Mouse (Mus musculus): Measurements from ENCODE around the gene Usp40. TPM values are rescaled to one million over a fixed set of nuclear protein-coding genes. Genes with fewer than 3 reads are reported as not detected.
"Not testable (repeated sequence)": the region's sequence is repeated elsewhere in the genome, so short reads cannot be mapped to it uniquely, and the experiment has no call there.

Usp40 gene
- polyA plus RNA-seq (2015; fragmentation: Nextera tagmentation; extraction: Ambion mirVana) = 52.3 and 54.0 TPM in 2 replicates

GRCm38 (mm10) chr1:88008211-88008697 lies at the start of gene Usp40:
Usp40 (minus strand) TSS chr1:88008551.
- H3K36me3 ChIP-seq = peaks cover 22% of the 10 kb centered on the region

DNA sequence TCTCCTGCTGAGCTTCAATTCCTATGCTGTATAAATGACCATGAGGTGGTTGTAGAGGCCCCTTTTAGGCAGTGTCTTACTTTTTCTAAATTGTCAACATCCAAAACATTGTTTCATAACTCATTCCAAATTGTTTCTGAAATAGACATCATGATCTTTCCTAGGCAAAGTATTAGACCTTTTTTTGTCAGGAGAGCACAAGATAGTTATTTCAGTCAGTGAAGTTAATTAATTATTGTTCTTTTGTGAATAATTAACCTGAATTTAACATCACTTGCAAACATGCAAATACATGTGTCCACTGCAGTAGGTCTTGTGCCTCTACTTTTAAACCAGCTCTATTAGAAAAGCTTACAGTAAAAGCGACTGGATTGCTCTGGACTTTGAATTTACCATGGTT lies 46.7 kb upstream of the Usp40 start, which contains the start of gene Ugt1a10:
Ugt1a10 (plus strand) TSS at position 301 of the 400 bp plus-strand sequence.
- no peak for ATAC-seq (ENCODE audit: insufficient number of reproducible peaks, insufficient read depth, low FRiP score, low TSS enrichment, low read depth)
- H3K27ac ChIP-seq = no peak within 1 kb of the TSS
- H3K4me1 ChIP-seq = no peaks in the 10 kb centered on the region
- no peaks in the 10 kb centered on the region for H3K36me3 ChIP-seq
- no peaks in the 10 kb centered on the region for H3K27me3 ChIP-seq
- no peak within 1 kb of the TSS for H3K4me3 ChIP-seq
- no peaks in the 10 kb centered on the region for H3K9me3 ChIP-seq
- no peak within 1 kb of the TSS for H3K9ac ChIP-seq
- H3K4me2 ChIP-seq = no peak within 1 kb of the TSS
- 80% methylated on average over 1 of the region's 1 CpGs for WGBS

More at GRCm38 (mm10) chr1:88008211-88008697, at the start of gene Usp40:
- Histone ChIP-seq H3K9ac (peak within 1 kb of the TSS; percentile 95), H3K27ac (peak within 1 kb of the TSS; percentile 95), H3K4me3 (peak within 1 kb of the TSS; percentile 69), H3K4me2 (peak within 1 kb of the TSS; percentile 66), H3K27me3 (no peaks in the 10 kb centered on the region), H3K4me1 (peaks cover 20% of the 10 kb centered on the region), H3K9me3 (no peaks in the 10 kb centered on the region)
- ATAC-seq (ENCODE audit: insufficient number of reproducible peaks, insufficient read depth, low FRiP score, low TSS enrichment, low read depth) = peak; percentile 87
- under 1% methylated on average over 45 of the region's 45 CpGs for WGBS

GRCm38 (mm10) chr1:88047408-88047807 lies 39.1 kb upstream of the Usp40 start:
- WGBS = 87% methylated on average over 2 of the region's 2 CpGs
- ATAC-seq (ENCODE audit: insufficient number of reproducible peaks, insufficient read depth, low FRiP score, low TSS enrichment, low read depth) = not testable (repeated sequence)

DNA sequence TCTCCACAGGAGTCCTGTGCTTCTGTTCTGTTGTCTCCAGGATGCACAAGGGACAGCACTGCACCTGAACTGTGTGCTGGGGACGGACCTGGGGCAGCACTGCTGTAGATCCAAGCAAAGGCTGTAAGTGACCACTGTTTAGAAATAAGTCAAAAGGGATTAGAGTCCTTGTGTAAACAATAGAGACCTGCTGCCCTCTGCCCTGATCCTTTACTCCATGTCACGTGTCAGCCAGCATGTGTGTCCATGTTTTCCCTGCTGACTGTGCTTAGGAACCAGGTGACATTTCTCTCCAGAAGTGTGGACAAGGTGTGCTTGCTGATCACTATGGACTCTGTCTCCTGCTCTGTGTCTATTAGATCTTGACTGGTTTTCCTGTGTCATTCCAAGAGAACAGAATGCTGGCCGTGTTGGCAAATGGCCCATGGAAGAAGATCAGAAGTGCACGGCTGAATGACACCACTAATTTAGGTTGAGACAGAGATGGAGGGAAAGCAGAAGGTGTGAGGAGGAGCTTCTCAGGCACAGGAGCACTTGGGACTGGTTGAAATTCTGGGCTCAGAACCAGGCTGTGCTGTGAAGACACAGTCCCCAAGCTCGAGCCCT lies 36.6 kb upstream of the Usp40 start:
- not testable (repeated sequence) for ATAC-seq (ENCODE audit: insufficient number of reproducible peaks, insufficient read depth, low FRiP score, low TSS enrichment, low read depth); H3K27me3 ChIP-seq
- WGBS = 68% methylated on average over 4 of the region's 5 CpGs

More at GRCm38 (mm10) chr1:88047408-88047807, 39.1 kb upstream of the Usp40 start:
- H3K4me1 ChIP-seq, H3K4me2 ChIP-seq, H3K27ac ChIP-seq, H3K9me3 ChIP-seq, H3K9ac ChIP-seq, H3K36me3 ChIP-seq, H3K27me3 ChIP-seq, H3K4me3 ChIP-seq: not testable (repeated sequence)

DNA sequence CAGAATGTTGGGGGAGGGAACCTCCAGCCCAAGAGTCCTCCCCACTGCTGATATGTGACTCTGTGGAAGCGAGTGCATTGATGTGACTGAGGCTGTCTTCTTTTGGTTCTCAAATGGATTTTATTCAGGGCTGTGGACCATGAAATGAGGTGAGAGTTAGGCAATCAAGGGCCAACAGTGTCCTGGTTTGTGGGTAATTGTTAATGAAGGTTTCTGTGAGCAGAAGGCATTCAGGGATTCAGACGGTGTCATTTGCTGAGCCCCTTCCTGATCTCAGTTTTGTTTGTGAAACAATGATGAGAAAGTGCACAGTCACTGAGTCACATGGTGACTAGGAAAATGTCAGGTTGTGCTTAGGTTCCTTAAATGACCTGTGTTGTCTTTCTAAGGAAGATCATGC lies 34.7 kb upstream of the Usp40 start:
- H3K4me1 ChIP-seq; ATAC-seq (ENCODE audit: insufficient number of reproducible peaks, insufficient read depth, low FRiP score, low TSS enrichment, low read depth); H3K4me3 ChIP-seq; H3K4me2 ChIP-seq; H3K27me3 ChIP-seq; H3K9me3 ChIP-seq; H3K36me3 ChIP-seq; H3K9ac ChIP-seq; H3K27ac ChIP-seq: not testable (repeated sequence)
- 83% methylated on average over 1 of the region's 2 CpGs for WGBS

More for the DNA sequence above, 36.6 kb upstream of the Usp40 start:
- not testable (repeated sequence) for H3K4me2 ChIP-seq, H3K4me1 ChIP-seq, H3K4me3 ChIP-seq, H3K9ac ChIP-seq, H3K9me3 ChIP-seq, H3K27ac ChIP-seq, H3K36me3 ChIP-seq

DNA sequence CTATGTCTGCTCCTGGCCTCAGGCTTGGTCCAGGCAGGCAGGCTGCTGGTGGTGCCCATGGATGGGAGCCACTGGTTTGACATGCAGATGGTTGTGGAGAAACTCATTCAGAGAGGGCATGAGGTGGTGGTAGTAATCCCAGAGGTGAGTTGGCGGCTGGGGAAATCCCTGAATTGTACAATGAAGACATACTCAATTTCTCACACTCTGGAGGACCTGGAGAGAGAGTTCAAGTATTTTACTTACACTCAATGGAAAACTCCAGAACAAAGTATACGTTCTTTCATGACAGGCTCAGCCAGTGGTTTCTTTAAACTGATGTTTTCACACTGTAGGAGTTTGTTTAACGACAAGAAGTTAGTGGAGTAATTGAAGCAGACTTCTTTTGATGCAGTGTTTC lies 16.9 kb upstream of the Usp40 start:
- not testable (repeated sequence) for H3K4me1 ChIP-seq; H3K27me3 ChIP-seq; ATAC-seq (ENCODE audit: insufficient number of reproducible peaks, insufficient read depth, low FRiP score, low TSS enrichment, low read depth); H3K9me3 ChIP-seq; H3K36me3 ChIP-seq; H3K4me3 ChIP-seq; H3K4me2 ChIP-seq; H3K9ac ChIP-seq; H3K27ac ChIP-seq
- WGBS = 80% methylated on average over 3 of the region's 3 CpGs

- Histone ChIP-seq H3K4me3 (no peak overlapping the region), H3K4me1 (no peaks in the 10 kb centered on the region), H3K4me2 (no peak overlapping the region), H3K9ac (no peak overlapping the region), H3K27ac (no peak overlapping the region), H3K36me3 (no peaks in the 10 kb centered on the region), H3K27me3 (no peaks in the 10 kb centered on the region), H3K9me3 (peaks cover 9% of the 10 kb centered on the region; the same call in 1 of the 2 replicates)
- no peak for ATAC-seq (ENCODE audit: insufficient number of reproducible peaks, insufficient read depth, low FRiP score, low TSS enrichment, low read depth)
- WGBS = 89% methylated on average over 6 of the region's 6 CpGs
These were observed 7.0 kb upstream of the Usp40 start for GRCm38 (mm10) chr1:88015371-88015770.

- Histone ChIP-seq H3K4me1 (no peaks in the 10 kb centered on the region), H3K4me3 (no peak overlapping the region), H3K9ac (no peak overlapping the region), H3K27me3 (no peaks in the 10 kb centered on the region), H3K4me2 (no peak overlapping the region), H3K36me3 (no peaks in the 10 kb centered on the region), H3K9me3 (peaks cover 9% of the 10 kb centered on the region; the same call in 1 of the 2 replicates), H3K27ac (no peak overlapping the region)
- no peak for ATAC-seq (ENCODE audit: insufficient number of reproducible peaks, insufficient read depth, low FRiP score, low TSS enrichment, low read depth)
- 92% methylated on average over 4 of the region's 4 CpGs for WGBS
These were observed 6.3 kb upstream of the Usp40 start for GRCm38 (mm10) chr1:88014671-88015070.

DNA sequence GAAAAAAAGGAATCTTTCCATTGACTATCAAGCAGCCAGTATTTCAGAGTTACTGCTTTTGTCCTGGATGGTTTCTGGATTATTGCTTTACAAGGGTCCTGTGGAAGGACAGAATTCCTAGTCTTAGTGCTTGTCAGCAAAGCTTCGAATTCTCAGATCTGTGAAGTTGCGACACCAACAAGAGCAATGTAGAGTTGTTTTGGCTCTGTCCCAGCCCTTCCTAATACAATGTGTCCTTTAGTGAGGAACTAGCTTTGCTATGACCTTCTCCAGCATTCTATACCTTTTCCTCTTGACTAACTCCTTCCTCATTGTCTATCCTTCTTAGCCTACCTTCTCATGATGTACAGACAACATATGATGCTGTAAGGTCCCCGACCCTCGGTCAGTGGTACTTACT lies 5.8 kb upstream of the Usp40 start:
- no peaks in the 10 kb centered on the region for H3K36me3 ChIP-seq
- no peak overlapping the region for H3K4me2 ChIP-seq
- no peak overlapping the region for H3K9ac ChIP-seq
- no peak overlapping the region for H3K27ac ChIP-seq
- ATAC-seq (ENCODE audit: insufficient number of reproducible peaks, insufficient read depth, low FRiP score, low TSS enrichment, low read depth) = no peak
- H3K27me3 ChIP-seq = no peaks in the 10 kb centered on the region
- H3K4me1 ChIP-seq = no peaks in the 10 kb centered on the region
- H3K9me3 ChIP-seq = peaks cover 9% of the 10 kb centered on the region; the same call in 1 of the 2 replicates
- WGBS = 93% methylated on average over 4 of the region's 4 CpGs
- H3K4me3 ChIP-seq = no peak overlapping the region

DNA sequence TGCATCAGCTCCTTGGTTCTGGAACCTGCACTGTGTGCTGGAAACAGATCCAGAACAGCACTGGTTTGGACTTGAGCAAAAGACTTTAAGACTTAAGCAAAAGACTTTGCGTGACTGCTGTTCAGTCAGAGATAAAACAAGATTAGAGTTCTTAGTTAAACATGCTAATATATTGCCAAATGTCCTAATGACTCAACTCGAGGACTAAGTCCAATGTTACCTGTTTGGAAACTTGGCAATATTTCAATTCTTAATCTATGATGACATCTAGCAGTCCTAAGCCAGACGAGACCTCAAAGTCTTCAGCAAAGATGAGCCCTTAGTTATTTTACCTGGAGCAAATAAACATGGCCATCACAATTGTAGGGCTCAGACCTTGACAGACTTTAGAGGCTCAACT lies 5.4 kb upstream of the Usp40 start:
- WGBS = 69% methylated on average over 3 of the region's 3 CpGs
- Histone ChIP-seq H3K27me3 (no peaks in the 10 kb centered on the region), H3K4me3 (no peak overlapping the region), H3K9ac (no peak overlapping the region), H3K9me3 (peaks cover 9% of the 10 kb centered on the region; the same call in 1 of the 2 replicates), H3K36me3 (no peaks in the 10 kb centered on the region), H3K4me1 (0 out of 2 replicates have a peak, but pooled peaks cover 4% of the 10 kb centered on the region), H3K27ac (no peak overlapping the region), H3K4me2 (no peak overlapping the region)
- no peak for ATAC-seq (ENCODE audit: insufficient number of reproducible peaks, insufficient read depth, low FRiP score, low TSS enrichment, low read depth)

GRCm38 (mm10) chr1:88009521-88009920 lies 1.2 kb upstream of the Usp40 start:
- peaks cover 11% of the 10 kb centered on the region for H3K36me3 ChIP-seq
- WGBS = 60% methylated on average over 3 of the region's 3 CpGs
- H3K9me3 ChIP-seq = peaks cover 2% of the 10 kb centered on the region; the same call in 1 of the 2 replicates
- H3K4me3 ChIP-seq = no peak overlapping the region
- H3K27me3 ChIP-seq = no peaks in the 10 kb centered on the region
- no peak for ATAC-seq (ENCODE audit: insufficient number of reproducible peaks, insufficient read depth, low FRiP score, low TSS enrichment, low read depth)
- H3K27ac ChIP-seq = no peak overlapping the region
- no peak overlapping the region for H3K9ac ChIP-seq
- peaks cover 20% of the 10 kb centered on the region for H3K4me1 ChIP-seq
- H3K4me2 ChIP-seq = no peak overlapping the region

DNA sequence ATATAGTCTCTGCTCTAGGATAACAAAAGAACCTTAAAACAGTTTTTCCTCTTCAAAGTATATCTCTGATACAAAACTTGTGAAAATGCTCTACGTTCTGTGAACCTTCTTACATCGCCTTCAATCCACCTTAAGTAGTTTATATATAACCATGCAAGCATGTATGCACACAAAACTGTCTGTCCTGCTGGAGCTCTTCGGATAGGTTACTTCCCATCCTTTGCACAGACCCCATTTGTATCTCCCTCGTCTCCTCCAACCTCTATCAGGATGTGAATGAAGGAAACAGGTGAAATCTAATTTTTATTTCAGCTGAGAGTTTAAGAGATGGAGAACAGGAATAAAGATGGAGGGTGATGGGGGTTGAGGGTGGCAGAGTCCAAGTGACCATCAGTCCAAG lies 384 bp upstream of the Usp40 start:
- peaks cover 20% of the 10 kb centered on the region for H3K4me1 ChIP-seq
- peaks cover 17% of the 10 kb centered on the region for H3K36me3 ChIP-seq
- no peak for ATAC-seq (ENCODE audit: insufficient number of reproducible peaks, insufficient read depth, low FRiP score, low TSS enrichment, low read depth)
- peak overlapping the region; percentile 95 for H3K27ac ChIP-seq
- WGBS = 46% methylated on average over 4 of the region's 4 CpGs
- peak overlapping the region; percentile 69 for H3K4me3 ChIP-seq
- peak overlapping the region; percentile 95 for H3K9ac ChIP-seq
- no peaks in the 10 kb centered on the region; the same call in 1 of the 2 replicates for H3K9me3 ChIP-seq
- no peaks in the 10 kb centered on the region for H3K27me3 ChIP-seq
- H3K4me2 ChIP-seq = peak overlapping the region; percentile 66

All from embryonic facial prominence, embryonic 13.5 days (tissue).